Mouse (Mus musculus) splenic B cell, adult 2 months (primary cell): ENCODE results near the gene Kctd11.

ENCODE experiments used
- DNase-seq: peaks from one replicate; pipeline ENCODE4 v3.0.0-alpha.2; 2011; ENCODE audit warnings: low read depth, low spot score
- H3K27me3 ChIP-seq: 2 replicates; pipeline ENCODE4 v1.6.1; 2012; ENCODE audit warnings: mild to moderate bottlenecking, low read length, moderate library complexity, mixed read lengths; ENCODE audit not compliant: control insufficient read depth, poor library complexity, insufficient read depth, severe bottlenecking
- H3K36me3 ChIP-seq: 2 replicates; pipeline ENCODE4 v1.6.1; 2012; ENCODE audit warnings: mild to moderate bottlenecking, low read length, moderate library complexity, mixed read lengths; ENCODE audit not compliant: control insufficient read depth, poor library complexity, insufficient read depth, severe bottlenecking

Gene Kctd11

DNA sequence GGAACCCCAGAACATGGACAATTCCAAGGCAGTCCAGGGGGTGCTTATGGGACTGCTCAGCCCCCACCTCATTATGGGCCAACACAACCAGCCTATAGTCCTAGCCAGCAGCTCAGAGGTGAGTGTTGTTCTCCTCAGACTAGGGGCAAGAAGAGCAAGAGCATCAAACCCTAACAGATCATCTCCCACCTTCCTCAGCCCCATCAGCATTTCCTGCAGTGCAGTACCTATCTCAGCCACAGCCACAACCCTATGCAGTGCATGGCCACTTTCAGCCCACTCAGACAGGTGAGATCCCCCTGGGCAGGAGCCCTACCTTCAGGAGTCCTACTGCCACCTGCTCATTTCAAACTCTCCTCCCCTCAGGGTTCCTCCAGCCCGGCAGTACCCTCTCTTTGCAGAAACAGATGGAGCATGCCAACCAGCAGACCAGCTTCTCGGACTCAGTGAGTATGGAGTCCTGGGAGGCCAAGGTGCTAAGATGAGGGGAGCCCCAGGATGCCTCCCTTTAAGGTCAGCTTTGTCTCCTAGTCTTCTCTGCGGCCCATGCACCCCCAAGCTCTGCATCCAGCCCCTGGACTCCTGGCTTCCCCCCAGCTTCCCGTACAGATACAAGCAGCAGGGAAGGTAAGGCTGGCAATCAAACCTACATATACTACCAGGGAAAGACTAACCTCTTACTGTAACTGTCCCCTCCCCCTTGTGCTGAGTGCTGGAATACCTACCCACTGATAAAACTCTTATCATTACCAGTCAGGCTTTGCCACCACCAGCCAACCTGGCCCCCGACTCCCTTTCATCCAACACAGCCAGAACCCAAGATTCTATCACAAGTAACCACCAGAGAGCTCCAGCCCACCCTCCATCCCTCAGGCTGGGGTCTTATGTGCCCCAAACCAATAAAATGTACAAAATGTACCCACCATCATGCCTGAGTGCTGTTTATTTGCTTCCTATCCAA, 34.7 kb upstream of the Kctd11 start:
- no peak for DNase-seq
- Histone ChIP-seq H3K27me3 (no peaks in the 10 kb centered on the region), H3K36me3 (peaks cover 25% of the 10 kb centered on the region)

DNA sequence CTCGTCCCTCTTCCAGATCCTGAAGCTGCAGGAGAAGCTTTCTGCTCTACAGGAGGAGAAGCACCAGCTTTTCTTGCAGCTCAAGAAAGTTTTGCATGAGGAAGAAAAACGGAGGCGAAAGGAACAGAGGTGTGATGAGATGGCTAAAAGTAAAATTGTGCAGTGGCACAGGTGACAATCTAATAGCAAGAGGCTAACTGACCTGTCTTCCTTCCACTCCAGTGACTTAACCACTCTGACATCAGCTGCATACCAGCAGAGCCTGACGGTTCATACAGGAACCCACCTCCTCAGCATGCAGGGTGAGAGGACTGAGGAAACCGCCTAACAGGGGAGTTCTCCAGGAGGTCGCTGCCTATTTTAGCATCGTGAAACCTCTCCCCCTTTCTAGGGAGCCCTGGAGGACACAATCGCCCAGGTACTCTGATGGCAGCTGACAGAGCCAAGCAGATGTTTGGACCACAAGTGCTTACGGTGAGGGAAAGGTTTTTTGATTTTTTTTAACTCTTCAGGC, 33.8 kb upstream of the Kctd11 start:
- DNase-seq = no peak
- H3K36me3 ChIP-seq = peaks cover 25% of the 10 kb centered on the region
- H3K27me3 ChIP-seq = no peaks in the 10 kb centered on the region

- DNase-seq = no peak
- Histone ChIP-seq H3K27me3 (no peaks in the 10 kb centered on the region), H3K36me3 (peaks cover 25% of the 10 kb centered on the region)
Observed at GRCm38 (mm10) chr11:69914372-69914764, 33.2 kb upstream of the Kctd11 start.

DNA sequence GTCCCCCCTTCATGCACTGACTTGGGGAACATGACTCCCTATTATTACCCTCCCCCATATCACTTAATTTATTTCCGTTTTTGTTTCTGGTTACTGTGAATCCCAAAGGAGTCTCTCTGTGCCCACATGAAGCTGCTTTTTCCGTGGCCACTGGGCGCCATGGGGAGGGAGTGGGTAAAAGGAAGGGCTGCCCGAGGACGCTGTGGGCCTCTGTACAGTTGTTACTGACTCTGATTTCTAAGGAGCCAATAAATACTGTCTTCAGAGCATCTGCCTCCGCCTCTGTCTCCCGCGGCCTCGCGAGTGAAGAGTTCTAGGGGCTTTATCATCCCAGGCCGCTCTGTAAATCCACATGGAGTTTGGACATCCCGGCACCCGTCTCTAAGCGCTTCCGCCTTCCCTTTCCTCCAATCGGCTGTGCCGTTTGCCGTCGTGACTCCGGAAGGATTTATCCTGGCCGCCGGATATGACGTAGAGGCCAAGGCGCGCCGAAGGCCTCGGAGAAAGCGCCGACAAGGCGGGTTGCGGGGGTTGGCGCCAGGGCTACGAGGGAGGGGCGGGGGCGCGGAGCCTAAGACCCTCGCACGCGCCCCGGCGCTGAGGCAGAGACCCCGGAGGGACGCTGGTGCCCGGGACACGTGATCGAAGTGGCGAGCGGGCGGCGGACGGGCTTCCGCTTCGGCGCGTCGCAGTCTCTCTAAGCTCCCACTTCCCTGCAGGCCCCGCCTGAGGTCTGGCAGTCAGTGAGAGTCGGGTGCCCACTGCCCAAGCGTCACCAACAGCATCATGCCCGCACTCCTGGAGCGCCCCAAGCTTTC, 32.6 kb upstream of the Kctd11 start, which contains the start of gene Gps2:
Gene Gps2 (plus strand): TSS at position 335 of the 818 bp plus-strand sequence.
- Histone ChIP-seq H3K27me3 (no peaks in the 10 kb centered on the region), H3K36me3 (peaks cover 27% of the 10 kb centered on the region)
- peak; percentile 94 for DNase-seq

DNA sequence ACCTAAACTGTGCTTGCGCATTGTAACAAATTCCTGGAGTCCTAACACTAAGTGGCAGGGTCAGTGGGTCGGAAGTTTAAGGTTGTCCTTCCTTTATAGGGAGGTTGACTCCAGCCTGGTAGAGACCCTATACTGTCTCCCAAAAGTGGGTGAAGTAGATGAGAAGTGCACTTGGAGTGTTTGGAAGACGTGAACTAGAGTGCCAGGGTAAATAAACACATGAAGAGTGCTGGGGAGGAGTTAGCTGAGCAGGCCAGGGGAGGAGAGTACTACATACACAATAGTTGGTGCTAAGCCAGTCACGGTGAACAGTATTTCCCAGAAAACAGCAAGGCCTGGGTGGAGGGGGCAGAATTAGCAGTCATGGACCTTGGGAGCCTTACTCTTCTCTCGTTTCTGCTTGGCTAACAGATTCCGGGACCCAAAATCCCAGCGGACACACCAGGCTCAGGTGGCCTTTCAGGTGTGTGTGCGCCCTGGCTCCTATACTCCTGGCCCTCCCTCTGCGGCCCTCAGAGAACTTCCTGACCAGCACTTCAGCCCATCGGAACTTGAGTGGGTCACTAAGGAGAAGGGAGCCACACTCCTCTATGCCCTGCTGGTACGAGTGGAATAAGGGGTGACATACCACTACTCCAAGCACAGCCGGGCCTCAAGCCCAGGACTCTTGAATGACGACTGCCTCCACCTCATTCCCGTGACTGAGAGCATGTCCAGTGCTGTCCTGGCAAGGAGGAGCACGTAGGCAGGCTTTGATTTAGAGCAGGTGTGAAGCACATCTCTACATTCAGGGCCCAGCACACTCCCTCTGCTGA, 31.7 kb upstream of the Kctd11 start:
- no peak for DNase-seq

DNA sequence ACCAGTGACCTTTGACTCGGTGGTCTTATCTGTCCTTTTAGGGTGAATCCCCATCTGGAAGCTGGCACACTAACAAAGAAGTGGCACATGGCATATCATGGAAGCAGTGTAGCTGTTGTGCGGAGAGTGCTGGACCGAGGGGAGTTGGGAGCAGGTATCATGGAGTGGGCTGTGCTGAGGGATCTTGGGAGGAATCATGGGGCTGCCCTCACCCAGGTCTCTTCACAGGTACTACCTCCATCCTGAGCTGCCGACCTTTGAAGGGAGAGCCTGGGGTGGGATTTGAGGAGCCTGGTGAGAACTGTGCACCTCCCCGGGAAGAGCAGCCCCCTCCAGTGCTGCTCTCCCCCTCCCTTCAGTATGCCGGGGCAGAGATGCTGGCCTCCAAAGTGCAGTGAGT, 30.5 kb upstream of the Kctd11 start:
- Histone ChIP-seq H3K36me3 (peaks cover 19% of the 10 kb centered on the region), H3K27me3 (no peaks in the 10 kb centered on the region)
- DNase-seq = no peak

More for the DNA sequence above, 31.7 kb upstream of the Kctd11 start:
- Histone ChIP-seq H3K36me3 (peaks cover 25% of the 10 kb centered on the region), H3K27me3 (no peaks in the 10 kb centered on the region)

- Histone ChIP-seq H3K27me3 (no peaks in the 10 kb centered on the region), H3K36me3 (peaks cover 22% of the 10 kb centered on the region)
- no peak for DNase-seq
Observed at GRCm38 (mm10) chr11:69910781-69911560, 29.8 kb upstream of the Kctd11 start.

GRCm38 (mm10) chr11:69910177-69910576, 29.0 kb upstream of the Kctd11 start:
- Histone ChIP-seq H3K27me3 (no peaks in the 10 kb centered on the region), H3K36me3 (peaks cover 19% of the 10 kb centered on the region)
- DNase-seq = no peak

GRCm38 (mm10) chr11:69909174-69909573, 28.0 kb upstream of the Kctd11 start:
- no peak for DNase-seq
- H3K27me3 ChIP-seq = no peaks in the 10 kb centered on the region
- peaks cover 17% of the 10 kb centered on the region for H3K36me3 ChIP-seq

DNA sequence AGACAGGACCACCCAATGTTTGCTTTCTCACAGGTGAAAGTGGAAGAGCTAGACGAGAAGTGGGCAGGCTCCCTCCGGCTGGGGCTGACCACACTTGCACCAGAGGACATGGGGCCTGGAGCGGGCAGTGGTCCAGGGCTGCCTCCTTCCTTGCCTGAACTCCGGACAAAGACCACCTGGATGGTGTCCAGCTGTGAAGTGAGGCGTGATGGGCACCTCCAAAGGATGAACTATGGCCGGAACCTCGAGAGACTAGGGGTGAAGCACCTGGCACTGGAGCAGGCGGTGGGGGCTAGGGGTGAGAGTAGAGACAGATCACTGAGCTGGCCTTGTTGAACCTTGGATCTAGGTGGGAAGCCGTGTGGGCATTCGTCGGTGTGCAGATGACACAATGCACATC, 27.4 kb upstream of the Kctd11 start:
- no peak for DNase-seq
- H3K27me3 ChIP-seq = no peaks in the 10 kb centered on the region
- H3K36me3 ChIP-seq = peaks cover 20% of the 10 kb centered on the region

DNA sequence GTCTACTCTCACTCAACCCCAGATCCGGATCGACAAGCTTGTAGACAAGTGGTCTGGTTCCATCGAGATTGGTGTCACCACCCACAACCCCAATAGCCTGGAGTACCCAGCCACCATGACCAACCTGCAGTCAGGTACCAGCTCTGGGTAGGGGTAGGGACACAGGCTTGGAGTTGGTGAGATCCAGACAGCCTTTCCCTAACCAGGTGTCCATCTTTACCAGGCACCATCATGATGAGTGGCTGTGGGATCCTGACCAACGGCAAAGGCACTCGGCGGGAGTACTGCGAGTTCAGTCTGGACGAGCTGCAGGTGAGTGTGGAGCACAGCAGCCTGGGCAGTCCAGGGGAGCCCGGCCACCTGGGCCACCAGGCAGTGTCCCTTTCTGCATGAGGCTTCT, 23.1 kb upstream of the Kctd11 start:
- Histone ChIP-seq H3K36me3 (peaks cover 19% of the 10 kb centered on the region), H3K27me3 (no peaks in the 10 kb centered on the region)
- DNase-seq = no peak

DNA sequence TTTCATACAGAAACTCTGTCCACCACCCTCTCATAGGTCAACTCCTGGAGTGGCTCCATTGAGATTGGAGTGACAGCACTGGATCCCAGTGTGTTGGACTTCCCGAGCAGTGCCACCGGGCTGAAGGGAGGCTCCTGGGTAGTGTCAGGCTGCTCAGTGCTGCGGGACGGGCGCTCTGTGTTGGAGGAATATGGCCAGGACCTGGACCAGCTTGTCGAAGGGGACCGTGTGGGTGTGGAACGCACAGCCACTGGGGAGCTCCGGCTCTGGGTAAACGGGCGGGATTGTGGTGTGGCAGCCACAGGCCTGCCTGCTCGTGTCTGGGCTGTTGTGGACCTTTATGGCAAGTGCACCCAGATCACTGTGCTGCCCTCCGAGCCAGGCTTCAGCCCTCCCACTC, 21.8 kb upstream of the Kctd11 start:
- no peaks in the 10 kb centered on the region for H3K27me3 ChIP-seq
- peaks cover 12% of the 10 kb centered on the region for H3K36me3 ChIP-seq
- DNase-seq = no peak

DNA sequence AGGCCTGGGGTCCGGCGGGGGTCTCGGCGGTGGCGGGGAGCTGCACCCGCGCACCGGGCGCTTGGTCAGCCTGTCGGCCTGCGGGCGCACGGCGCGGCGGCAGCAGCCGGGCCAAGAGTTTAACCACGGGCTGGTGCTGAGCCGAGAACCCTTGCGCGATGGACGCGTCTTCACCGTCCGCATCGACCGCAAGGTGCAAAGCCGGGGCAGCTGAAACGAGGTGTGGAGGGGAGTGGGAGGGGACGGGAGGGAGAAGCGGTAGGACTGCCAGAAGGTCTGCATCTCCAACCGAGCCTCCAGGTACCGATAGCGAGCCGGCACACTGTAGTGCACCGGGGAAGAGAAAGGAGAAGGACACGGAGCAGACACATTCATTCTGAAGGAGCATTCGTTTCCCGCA, 20.8 kb upstream of the Kctd11 start:
- Histone ChIP-seq H3K27me3 (no peaks in the 10 kb centered on the region), H3K36me3 (peaks cover 12% of the 10 kb centered on the region)
- peak; percentile 35 for DNase-seq
